Mouse (Mus musculus) heart, embryonic 16.5 days (tissue): ENCODE data around the gene Stat6. TPM values are rescaled to one million over a fixed set of nuclear protein-coding genes. Genes with fewer than 3 reads are reported as not detected.

Experiments used
- ATAC-seq: fragments of 200-750 bp; cut with Nextera tagmentation; replicated peaks from 2 replicates; pipeline ENCODE4 v1.8.0; 2017; ENCODE audit warnings: moderate number of reproducible peaks; ENCODE audit not compliant: insufficient read depth, low FRiP score; ENCODE audit errors: extremely low read depth
- H3K27ac ChIP-seq: fragments of 300-500 bp; sonication (generic); 2 replicates; pipeline ENCODE4 v1.5.1; 2014; ENCODE audit warnings: mild to moderate bottlenecking, low read length, control low read depth, moderate library complexity
- H3K27me3 ChIP-seq: fragments of 300-500 bp; sonication (generic); 2 replicates; pipeline ENCODE4 v1.6.1; 2014; ENCODE audit warnings: low read length, mixed read lengths; ENCODE audit not compliant: control insufficient read depth, insufficient read depth
- H3K36me3 ChIP-seq: fragments of 300-500 bp; sonication (generic); 2 replicates; pipeline ENCODE4 v1.6.1; 2014; ENCODE audit not compliant: control insufficient read depth, insufficient read depth
- H3K4me1 ChIP-seq: fragments of 300-500 bp; sonication (generic); 2 replicates; pipeline ENCODE4 v1.6.1; 2014; ENCODE audit warnings: low read length, mixed read lengths; ENCODE audit not compliant: control insufficient read depth, insufficient read depth
- H3K4me2 ChIP-seq: fragments of 300-500 bp; sonication (generic); 2 replicates; pipeline ENCODE4 v1.6.1; 2014; ENCODE audit warnings: low read depth, mild to moderate bottlenecking, control low read depth, low read length
- H3K4me3 ChIP-seq: fragments of 300-500 bp; sonication (generic); 2 replicates; pipeline ENCODE4 v1.5.1; 2014; ENCODE audit warnings: mild to moderate bottlenecking, control low read depth, low read length
- H3K9ac ChIP-seq: fragments of 300-500 bp; sonication (generic); 2 replicates; pipeline ENCODE4 v1.6.1; 2014; ENCODE audit warnings: low read length, control low read depth
- H3K9me3 ChIP-seq: fragments of 300-500 bp; sonication (generic); replicated peaks from 2 replicates; pipeline ENCODE4 v1.6.1; 2016; ENCODE audit warnings: low read length; ENCODE audit not compliant: control insufficient read depth
- WGBS: fragments of 180-500 bp; shearing (Covaris S2); extraction: QIAGEN DNeasy Blood & Tissue Kit; methylation state at CpG from one replicate; pipeline ENCODE4 v1.1.7; 2014; 5-methylcytosine and 5-hydroxymethylcytosine counted together
- polyA plus RNA-seq: library from polyadenylated mRNA; unstranded; fragments of >200 nt; fragmentation: Nextera tagmentation; extraction: Ambion mirVana; gene quantifications from 2 replicates; pipeline ENCODE4 v1.2.1, GENCODE M21; 2015

The Stat6 gene
- polyA plus RNA-seq, 1 experiment from 2014 or later = 36.7 TPM

DNA sequence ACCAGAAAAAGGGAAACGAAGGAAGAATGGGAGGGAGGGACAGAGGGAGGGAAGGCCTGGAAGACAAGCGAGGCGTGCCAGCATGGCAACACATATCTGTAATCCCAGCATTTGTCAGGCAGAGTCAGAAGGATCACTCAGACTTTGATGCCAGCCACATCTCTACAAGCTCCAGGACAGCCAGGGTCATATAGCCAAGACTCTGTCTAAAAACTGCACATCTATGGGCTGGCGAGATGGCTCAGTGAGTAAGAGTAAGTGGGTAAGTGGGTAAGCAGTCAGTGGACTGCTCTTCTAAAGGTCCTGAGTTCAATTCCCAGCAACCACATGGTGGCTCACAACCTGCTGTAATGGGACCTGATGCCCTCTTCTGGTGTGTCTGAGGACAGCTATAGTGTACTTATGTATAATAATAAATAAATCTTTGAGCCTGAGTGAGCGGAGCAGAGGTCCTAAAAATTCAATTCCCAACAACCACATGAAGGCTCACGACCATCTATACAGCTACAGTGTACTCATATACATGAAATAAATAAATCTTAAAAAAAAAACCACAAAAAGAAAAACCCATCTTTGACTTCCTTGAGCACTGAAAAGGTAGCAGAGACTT is 31.4 kb downstream of the Stat6 start:
- Histone ChIP-seq H3K4me1 (peaks cover 26% of the 10 kb centered on the region), H3K4me3 (no peak overlapping the region), H3K4me2 (no peak overlapping the region), H3K9ac (no peak overlapping the region), H3K27me3 (no peaks in the 10 kb centered on the region), H3K36me3 (no peaks in the 10 kb centered on the region), H3K9me3 (no peaks in the 10 kb centered on the region), H3K27ac (no peak overlapping the region)
- 83% methylated on average over 6 of the region's 6 CpGs for WGBS
- ATAC-seq = no peak

- Histone ChIP-seq H3K27ac (peak overlapping the region; percentile 63), H3K36me3 (no peaks in the 10 kb centered on the region), H3K4me3 (no peak overlapping the region), H3K9ac (no peak overlapping the region), H3K9me3 (no peaks in the 10 kb centered on the region), H3K4me2 (peak overlapping the region; percentile 22; the same call in 1 of the 2 replicates), H3K4me1 (peaks cover 18% of the 10 kb centered on the region), H3K27me3 (no peaks in the 10 kb centered on the region)
- ATAC-seq = peak; percentile 21; the same call in 1 of the 2 replicates
- WGBS = 81% methylated on average over 8 of the region's 8 CpGs
Measured at GRCm38 (mm10) chr10:127674794-127675522, 32.2 kb downstream of the Stat6 start.

GRCm38 (mm10) chr10:127675859-127676398 is 33.1 kb downstream of the Stat6 start:
- Histone ChIP-seq H3K36me3 (no peaks in the 10 kb centered on the region), H3K4me3 (peak overlapping the region; percentile 77), H3K27ac (peak overlapping the region; percentile 62), H3K9ac (peak overlapping the region; percentile 62), H3K9me3 (no peaks in the 10 kb centered on the region), H3K27me3 (no peaks in the 10 kb centered on the region), H3K4me2 (peak overlapping the region; percentile 75), H3K4me1 (peaks cover 18% of the 10 kb centered on the region)
- 47% methylated on average over 5 of the region's 5 CpGs for WGBS
- no peak for ATAC-seq

DNA sequence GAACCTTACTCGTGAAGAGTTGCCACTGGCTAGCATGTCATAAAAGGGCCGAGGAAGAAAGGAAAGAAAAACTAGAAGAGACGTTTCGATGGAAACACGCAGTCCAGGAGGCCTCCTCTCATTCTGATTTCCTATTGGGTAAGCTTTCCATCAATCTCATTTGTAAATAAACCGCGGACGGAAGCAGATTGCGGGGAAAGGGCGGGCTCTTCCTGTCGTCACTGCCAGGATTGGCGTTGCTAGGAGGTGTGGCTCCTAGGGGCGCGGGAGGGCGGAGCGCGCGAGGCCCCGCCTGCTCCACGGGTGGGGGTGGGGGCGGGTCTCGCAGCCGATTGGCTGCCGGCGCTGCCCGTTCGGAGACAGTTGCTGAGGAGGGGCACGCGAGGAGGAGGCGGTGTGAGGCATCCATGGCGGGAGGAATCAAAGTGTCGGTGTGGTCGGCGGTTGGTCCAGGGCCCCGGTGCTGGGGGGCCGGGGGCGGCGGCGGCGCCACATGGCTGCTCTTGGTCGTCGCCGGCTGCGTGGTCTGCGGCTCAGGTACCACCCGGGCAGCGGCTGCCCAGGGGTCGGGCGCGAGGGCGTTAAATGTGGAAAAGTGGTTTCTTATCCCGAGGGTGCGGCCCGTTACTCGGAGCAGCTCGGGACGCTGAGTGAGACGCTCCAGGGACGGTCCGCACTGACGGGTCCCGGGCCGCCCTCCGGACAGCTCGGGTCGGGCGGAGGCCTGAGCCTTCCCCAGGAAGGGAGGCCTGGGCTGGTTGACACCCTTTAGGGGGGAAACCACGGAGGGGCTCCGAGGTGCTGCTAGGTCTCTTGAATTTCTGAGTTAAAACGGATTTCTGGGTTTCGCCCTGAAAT is 34.1 kb downstream of the Stat6 start:
- Histone ChIP-seq H3K36me3 (no peaks in the 10 kb centered on the region), H3K4me1 (peaks cover 18% of the 10 kb centered on the region), H3K4me3 (peak overlapping the region; percentile 77), H3K4me2 (peak overlapping the region; percentile 98), H3K27me3 (no peaks in the 10 kb centered on the region), H3K9ac (peak overlapping the region; percentile 76), H3K27ac (peak overlapping the region; percentile 62), H3K9me3 (no peaks in the 10 kb centered on the region)
- WGBS = under 1% methylated on average over 71 of the region's 71 CpGs
- ATAC-seq = peak; percentile 95

- Histone ChIP-seq H3K4me1 (peaks cover 18% of the 10 kb centered on the region), H3K4me3 (peak overlapping the region; percentile 77), H3K9ac (peak overlapping the region; percentile 76), H3K27me3 (no peaks in the 10 kb centered on the region), H3K36me3 (no peaks in the 10 kb centered on the region), H3K4me2 (peak overlapping the region; percentile 98), H3K27ac (peak overlapping the region; percentile 58), H3K9me3 (no peaks in the 10 kb centered on the region)
- 7% methylated on average over 14 of the region's 14 CpGs for WGBS
- no peak; the same call in 1 of the 2 replicates for ATAC-seq
Measured at GRCm38 (mm10) chr10:127677591-127678336, 35.0 kb downstream of the Stat6 start.

- Histone ChIP-seq H3K4me2 (no peak overlapping the region), H3K27ac (no peak overlapping the region), H3K27me3 (no peaks in the 10 kb centered on the region), H3K4me3 (no peak overlapping the region), H3K4me1 (peaks cover 18% of the 10 kb centered on the region), H3K9ac (0 out of 2 replicates have a peak overlapping the region, but pooled peaks have one; percentile 29), H3K9me3 (no peaks in the 10 kb centered on the region), H3K36me3 (no peaks in the 10 kb centered on the region)
- no peak for ATAC-seq
- 94% methylated on average over 1 of the region's 1 CpGs for whole genome bisulfite sequencing
Measured at GRCm38 (mm10) chr10:127679208-127679607, 36.4 kb downstream of the Stat6 start.

DNA sequence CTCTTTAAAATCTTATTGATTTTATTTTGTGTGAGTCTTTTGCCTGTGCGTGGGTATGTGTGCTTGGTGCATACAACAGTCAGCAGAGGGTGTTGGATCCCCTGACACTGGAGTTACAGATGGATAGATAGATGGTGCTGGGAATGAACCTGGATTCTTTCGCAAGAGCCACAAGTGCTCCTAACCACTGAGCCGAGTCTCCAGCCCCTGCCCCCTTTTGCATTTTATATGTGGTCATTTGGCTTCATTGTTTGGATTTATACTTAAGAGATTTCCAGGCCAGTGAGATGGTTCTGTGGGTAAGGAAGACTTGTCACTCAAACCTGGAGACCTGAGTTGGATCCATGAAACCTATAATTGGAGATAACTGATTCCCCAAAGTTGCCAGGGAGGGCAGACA is 37.1 kb downstream of the Stat6 start:
- ATAC-seq = no peak
- H3K4me1 ChIP-seq = peaks cover 18% of the 10 kb centered on the region
- no peak overlapping the region for H3K27ac ChIP-seq
- H3K4me3 ChIP-seq = no peak overlapping the region
- WGBS = 89% methylated on average over 3 of the region's 3 CpGs
- no peaks in the 10 kb centered on the region for H3K27me3 ChIP-seq
- H3K36me3 ChIP-seq = no peaks in the 10 kb centered on the region
- H3K9me3 ChIP-seq = no peaks in the 10 kb centered on the region
- no peak overlapping the region for H3K9ac ChIP-seq
- no peak overlapping the region for H3K4me2 ChIP-seq

- 82% methylated on average over 6 of the region's 6 CpGs for WGBS
- no peaks in the 10 kb centered on the region for H3K9me3 ChIP-seq
- no peak overlapping the region for H3K4me2 ChIP-seq
- no peak overlapping the region for H3K4me3 ChIP-seq
- no peak overlapping the region for H3K27ac ChIP-seq
- no peak for ATAC-seq
- no peak overlapping the region for H3K9ac ChIP-seq
- H3K4me1 ChIP-seq = peaks cover 10% of the 10 kb centered on the region
- H3K36me3 ChIP-seq = no peaks in the 10 kb centered on the region
- H3K27me3 ChIP-seq = no peaks in the 10 kb centered on the region
Measured at GRCm38 (mm10) chr10:127682886-127683285, 40.1 kb downstream of the Stat6 start.
